Comparison of ENCODE assay signal across 23 mouse cellular contexts in the genomic region with DNA sequence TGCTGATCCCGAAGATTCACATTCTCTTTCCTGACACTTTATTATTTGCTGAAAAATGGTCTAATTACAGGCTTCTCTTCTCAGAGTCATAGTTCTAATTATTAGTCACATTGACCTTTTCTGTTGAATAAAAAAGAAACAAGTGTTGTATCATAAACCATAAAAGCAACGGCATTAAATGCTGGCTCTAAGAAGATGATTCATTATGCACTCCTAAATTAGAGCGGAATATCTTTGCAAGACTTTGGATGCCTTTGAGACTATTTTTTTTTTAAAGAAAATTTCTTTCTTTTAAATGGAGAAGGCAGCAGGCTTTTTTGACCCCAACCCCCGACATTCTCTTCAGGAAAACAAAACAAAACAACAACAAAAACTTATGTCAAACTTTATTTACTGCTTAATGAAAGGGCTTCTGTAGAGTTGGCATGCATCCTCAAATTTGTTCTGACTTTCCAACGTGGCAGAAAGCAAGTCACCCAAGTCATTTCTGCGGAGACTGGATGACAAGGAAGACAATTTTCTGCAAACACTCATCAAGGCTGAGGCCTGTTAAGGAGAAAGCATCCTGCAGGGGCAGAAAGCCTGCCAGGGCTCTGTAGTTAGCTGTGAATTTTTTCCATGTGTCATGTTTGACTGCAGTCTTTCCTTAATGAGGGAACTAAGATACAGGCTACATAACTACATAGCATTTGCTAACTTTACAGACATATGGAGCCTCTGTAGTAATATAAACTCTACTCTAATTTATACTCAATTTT.
DNase-seq lines count a peak whose midpoint lies in the region; ATAC-seq lines count a peak whose summit lies in the region.
"Had no signal": no experiment of that assay in that cellular context is flagged by ENCODE, and none has a peak within 500 bp of the region (broad histone marks: within the 10 kb centered on the region; RNA-seq: fewer than 3 reads in every experiment).

No protein-coding gene starts in this region.

- no peak overlapping the region for H3K4me2 ChIP-seq in forebrain, embryonic 13.5 days
- no peak overlapping the region for H3K4me2 ChIP-seq in kidney, embryonic 15.5 days
- H3K4me2 ChIP-seq: embryonic facial prominence, embryonic 15.5 days; heart, embryonic 11.5 days; hindbrain, embryonic 14.5 days; limb, embryonic 13.5 days; liver, embryonic 13.5 days; lung, embryonic 14.5 days had no signal

- peak; percentile 84; the same call in 1 of the 2 replicates for ATAC-seq in forebrain, embryonic 13.5 days
- ATAC-seq in kidney, embryonic 15.5 days (replicated peaks; ENCODE audit: low FRiP score) = no peak
- ATAC-seq: intestine, embryonic 16.5 days had no signal

- no peak for DNase-seq in forebrain, embryonic 10.5 days (ENCODE audit: extremely low spot score, low spot score)
- peak; percentile 2 for DNase-seq in kidney, postnatal 14 days
- peak; percentile 6 for DNase-seq in right cerebral cortex, postnatal 4 days
- DNase-seq in right cerebral cortex, postnatal 36 days (ENCODE audit: low spot score in 2 of 2) = no peak
- no peak for DNase-seq in heart, postnatal 4 days
- DNase-seq: adrenal gland, postnatal 25 days; cerebellum, adult 9-10 months; heart, postnatal 10 days; kidney, postnatal 25 days; liver, embryonic 13.5 days; lung, embryonic 14.5 days; lung, postnatal 36 days; right cerebral cortex, adult 18-20 months; thymus, adult 18-20 months; thymus, postnatal 4 days had no signal

- H3K36me3 ChIP-seq in forebrain, embryonic 13.5 days (ENCODE audit: poor library complexity, severe bottlenecking) = no peaks in the 10 kb centered on the region
- H3K36me3 ChIP-seq in forebrain, embryonic 10.5 days (replicated peaks) = no peaks in the 10 kb centered on the region
- no peaks in the 10 kb centered on the region for H3K36me3 ChIP-seq in kidney, embryonic 15.5 days
- H3K36me3 ChIP-seq: embryonic facial prominence, embryonic 15.5 days; limb, embryonic 13.5 days; liver, embryonic 13.5 days had no signal

- no peak overlapping the region for H3K9ac ChIP-seq in forebrain, embryonic 13.5 days
- H3K9ac ChIP-seq in kidney, embryonic 15.5 days = no peak overlapping the region
- H3K9ac ChIP-seq: embryonic facial prominence, embryonic 15.5 days; hindbrain, embryonic 14.5 days; limb, embryonic 13.5 days; liver, embryonic 13.5 days; lung, embryonic 14.5 days had no signal

- no peaks in the 10 kb centered on the region for H3K9me3 ChIP-seq in forebrain, embryonic 13.5 days (replicated peaks)
- H3K9me3 ChIP-seq in forebrain, embryonic 10.5 days = no peaks in the 10 kb centered on the region
- no peaks in the 10 kb centered on the region for H3K9me3 ChIP-seq in kidney, embryonic 15.5 days (replicated peaks)
- H3K9me3 ChIP-seq: embryonic facial prominence, embryonic 15.5 days; limb, embryonic 13.5 days; liver, embryonic 13.5 days had no signal

- WGBS in forebrain, embryonic 13.5 days = 64% methylated on average over 6 of the region's 6 CpGs
- WGBS in forebrain, embryonic 10.5 days = 77% methylated on average over 6 of the region's 6 CpGs
- WGBS in kidney, embryonic 15.5 days = 62% methylated on average over 6 of the region's 6 CpGs

- no peak overlapping the region for H3K4me3 ChIP-seq in forebrain, embryonic 13.5 days
- H3K4me3 ChIP-seq in forebrain, embryonic 10.5 days = no peak overlapping the region
- no peak overlapping the region for H3K4me3 ChIP-seq in kidney, embryonic 15.5 days (replicated peaks)
- H3K4me3 ChIP-seq: embryonic facial prominence, embryonic 15.5 days; limb, embryonic 13.5 days; liver, embryonic 13.5 days had no signal

- no peaks in the 10 kb centered on the region for H3K4me1 ChIP-seq in forebrain, embryonic 13.5 days
- H3K4me1 ChIP-seq in forebrain, embryonic 10.5 days = no peaks in the 10 kb centered on the region
- H3K4me1 ChIP-seq in kidney, embryonic 15.5 days = no peaks in the 10 kb centered on the region
- H3K4me1 ChIP-seq: embryonic facial prominence, embryonic 15.5 days; limb, embryonic 13.5 days; liver, embryonic 13.5 days had no signal

- no peaks in the 10 kb centered on the region for H3K27me3 ChIP-seq in forebrain, embryonic 13.5 days
- no peaks in the 10 kb centered on the region for H3K27me3 ChIP-seq in forebrain, embryonic 10.5 days (ENCODE audit: poor library complexity, severe bottlenecking)
- H3K27me3 ChIP-seq in kidney, embryonic 15.5 days = no peaks in the 10 kb centered on the region
- H3K27me3 ChIP-seq: CH12.LX; embryonic facial prominence, embryonic 15.5 days; limb, embryonic 13.5 days; liver, embryonic 13.5 days had no signal

- H3K27ac ChIP-seq in forebrain, embryonic 13.5 days = no peak overlapping the region
- H3K27ac ChIP-seq in forebrain, embryonic 10.5 days = no peak overlapping the region
- no peak overlapping the region for H3K27ac ChIP-seq in kidney, embryonic 15.5 days
- H3K27ac ChIP-seq: embryonic facial prominence, embryonic 15.5 days; hindbrain, embryonic 14.5 days; limb, embryonic 13.5 days; liver, embryonic 13.5 days had no signal

Comparison
In these comparisons a context has a peak if more than half of its experiments do, and no peak if none do; other contexts are left out.
1. DNase-seq: peak in kidney, postnatal 14 days (single experiment) and right cerebral cortex, postnatal 4 days (single experiment); none in forebrain, embryonic 10.5 days (single experiment), right cerebral cortex, postnatal 36 days (0 of 2) and heart, postnatal 4 days (single experiment).